Mouse (Mus musculus): Measurements from ENCODE around the gene Pla2g5. TPM values are rescaled to one million over a fixed set of nuclear protein-coding genes. Genes with fewer than 3 reads are reported as not detected.

Gene Pla2g5
- total and polyA plus RNA-seq, 2 experiments from 2014 or later, result 6.2 to 9.2 TPM

DNA sequence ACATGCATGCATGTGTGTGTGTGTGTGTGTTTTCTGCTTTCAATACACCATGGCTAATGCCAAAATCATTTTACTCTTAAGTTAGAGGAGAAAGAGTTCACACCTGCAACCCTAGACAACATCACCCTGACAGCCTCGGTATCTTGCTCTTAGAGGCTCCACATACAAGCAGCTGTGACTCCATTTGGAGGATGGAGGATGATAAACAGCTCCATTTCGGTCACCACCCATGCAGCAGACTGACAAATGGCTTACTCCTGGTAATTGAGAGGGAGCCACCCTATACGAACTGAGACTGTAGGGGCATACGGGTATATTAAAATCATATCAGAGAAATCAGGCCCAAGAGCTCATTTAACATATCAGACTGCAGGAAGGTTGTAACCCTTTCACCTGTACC, 74.9 kb downstream of the Pla2g5 start:
- 67% methylated on average over 4 of the region's 4 CpGs for WGBS
- no peak for TF ChIP-seq EP300 (IDR thresholded peaks at IDR 0.05; ENCODE audit: low read depth)
- no peak for TF ChIP-seq CTCF (IDR thresholded peaks at IDR 0.05; ENCODE audit: low read depth)
- no peak overlapping the region for H3K4me3 ChIP-seq (ENCODE audit: low read depth, low read length)

DNA sequence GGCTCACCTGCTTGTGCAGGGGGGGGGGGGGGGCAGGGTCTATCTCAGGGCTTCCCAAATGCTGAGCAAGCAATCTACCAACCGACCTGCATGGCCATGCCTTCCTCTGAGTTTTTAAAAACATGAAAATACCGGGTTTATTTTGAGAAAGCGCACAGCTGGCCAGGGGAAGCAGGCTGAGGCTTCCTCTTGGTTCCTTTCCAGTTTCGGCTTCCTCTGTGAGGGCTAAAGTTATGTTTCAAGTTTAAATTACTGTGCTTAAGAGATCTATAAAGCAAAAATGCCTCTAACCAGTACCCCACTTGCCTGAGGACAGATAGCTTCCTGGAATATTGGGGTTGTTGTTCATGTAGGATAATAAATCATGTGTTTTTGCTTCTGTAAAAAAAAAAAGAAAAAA, 77.1 kb downstream of the Pla2g5 start:
- no peak overlapping the region for H3K4me3 ChIP-seq (ENCODE audit: low read depth, low read length)
- no peaks in the 10 kb centered on the region for H3K4me1 ChIP-seq (ENCODE audit: control insufficient read depth, insufficient read depth)
- no peak overlapping the region for H3K9ac ChIP-seq (replicated peaks; ENCODE audit: low read depth, low read length)
- no peak overlapping the region for H3K4me2 ChIP-seq (ENCODE audit: low read depth, low read length)
- DNase-seq (ENCODE audit: low spot score) (no peak), ATAC-seq (ENCODE audit: insufficient read depth, low read depth) (no peak)
- no peak for TF ChIP-seq CTCF (IDR thresholded peaks at IDR 0.05; ENCODE audit: low read depth)
- no peak for TF ChIP-seq EP300 (IDR thresholded peaks at IDR 0.05; ENCODE audit: low read depth)
- H3K9me3 ChIP-seq (replicated peaks; ENCODE audit: control insufficient read depth, low read length), result no peaks in the 10 kb centered on the region
- 39% methylated on average over 4 of the region's 4 CpGs for WGBS
- H3K27me3 ChIP-seq (ENCODE audit: control insufficient read depth, insufficient read depth, low read length), result peaks cover 25% of the 10 kb centered on the region
- H3K27ac ChIP-seq (ENCODE audit: low read depth), result no peak overlapping the region
- H3K36me3 ChIP-seq (replicated peaks; ENCODE audit: control insufficient read depth, insufficient read depth, low read length), result no peaks in the 10 kb centered on the region

More for the DNA sequence above, 74.9 kb downstream of the Pla2g5 start:
- H3K4me2 ChIP-seq (ENCODE audit: low read depth, low read length), result no peak overlapping the region
- no peak overlapping the region for H3K27ac ChIP-seq (ENCODE audit: low read depth)
- H3K36me3 ChIP-seq (replicated peaks; ENCODE audit: control insufficient read depth, insufficient read depth, low read length), result no peaks in the 10 kb centered on the region
- DNase-seq (ENCODE audit: low spot score), result no peak
- H3K4me1 ChIP-seq (ENCODE audit: control insufficient read depth, insufficient read depth), result no peaks in the 10 kb centered on the region
- no peak for ATAC-seq (ENCODE audit: insufficient read depth, low read depth)
- no peaks in the 10 kb centered on the region for H3K9me3 ChIP-seq (replicated peaks; ENCODE audit: control insufficient read depth, low read length)
- H3K9ac ChIP-seq (replicated peaks; ENCODE audit: low read depth, low read length), result no peak overlapping the region
- peaks cover 29% of the 10 kb centered on the region for H3K27me3 ChIP-seq (ENCODE audit: control insufficient read depth, insufficient read depth, low read length)

DNA sequence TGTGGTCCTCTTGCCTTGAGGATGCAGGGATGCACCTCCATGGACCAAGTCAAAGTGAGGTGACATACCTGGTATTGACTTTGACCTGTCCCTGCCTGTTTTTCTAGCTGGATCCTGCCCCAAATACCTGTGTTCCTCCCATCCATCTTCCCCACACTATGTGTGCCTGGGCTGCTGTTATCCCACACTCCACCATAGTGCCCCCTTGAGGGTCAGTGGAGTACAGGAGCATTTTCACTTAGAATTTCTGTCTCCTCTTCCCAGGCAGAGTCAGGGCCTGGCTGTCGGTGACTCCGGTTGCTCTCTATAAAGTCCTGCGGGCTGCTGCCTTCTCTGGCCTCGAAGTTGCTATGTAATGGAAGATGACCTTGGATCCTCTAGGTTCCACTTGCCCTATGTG, 77.6 kb downstream of the Pla2g5 start:
- 46% methylated on average over 4 of the region's 4 CpGs for WGBS
- DNase-seq (ENCODE audit: low spot score) (no peak), ATAC-seq (ENCODE audit: insufficient read depth, low read depth) (no peak)
- no peak overlapping the region for H3K4me3 ChIP-seq (ENCODE audit: low read depth, low read length)
- no peaks in the 10 kb centered on the region for H3K4me1 ChIP-seq (ENCODE audit: control insufficient read depth, insufficient read depth)
- TF ChIP-seq EP300 (IDR thresholded peaks at IDR 0.05; ENCODE audit: low read depth), result no peak
- TF ChIP-seq CTCF (IDR thresholded peaks at IDR 0.05; ENCODE audit: low read depth), result no peak; the same call in 1 of the 2 replicates
- peaks cover 23% of the 10 kb centered on the region for H3K27me3 ChIP-seq (ENCODE audit: control insufficient read depth, insufficient read depth, low read length)
- H3K9ac ChIP-seq (replicated peaks; ENCODE audit: low read depth, low read length), result no peak overlapping the region
- H3K36me3 ChIP-seq (replicated peaks; ENCODE audit: control insufficient read depth, insufficient read depth, low read length), result no peaks in the 10 kb centered on the region
- H3K27ac ChIP-seq (ENCODE audit: low read depth), result no peak overlapping the region
- no peaks in the 10 kb centered on the region for H3K9me3 ChIP-seq (replicated peaks; ENCODE audit: control insufficient read depth, low read length)
- H3K4me2 ChIP-seq (ENCODE audit: low read depth, low read length), result no peak overlapping the region

DNA sequence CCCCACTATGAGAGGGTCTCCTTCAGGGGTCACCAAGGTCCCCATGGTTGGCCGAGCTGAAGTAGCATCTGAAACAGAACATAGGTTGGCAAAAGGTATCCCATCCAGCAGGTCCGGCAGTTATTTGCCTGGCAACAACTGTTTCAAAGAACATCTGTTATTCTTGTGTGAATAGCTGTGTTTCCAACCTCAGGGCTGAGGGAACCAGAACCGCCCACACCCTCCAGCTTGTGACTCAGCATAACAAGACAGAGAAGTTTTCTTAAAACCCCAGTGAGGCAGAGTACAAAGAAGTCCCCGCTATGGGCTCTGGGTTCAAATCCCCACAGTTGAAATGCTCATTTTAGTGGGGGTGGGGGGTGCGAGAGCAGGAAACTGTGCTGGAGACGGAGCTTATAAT, 81.2 kb downstream of the Pla2g5 start:
- H3K9me3 ChIP-seq (replicated peaks; ENCODE audit: control insufficient read depth, low read length), result no peaks in the 10 kb centered on the region
- H3K4me3 ChIP-seq (ENCODE audit: low read depth, low read length), result no peak overlapping the region
- H3K27ac ChIP-seq (ENCODE audit: low read depth), result no peak overlapping the region
- no peak for ATAC-seq (ENCODE audit: insufficient read depth, low read depth)
- WGBS, result 80% methylated on average over 6 of the region's 6 CpGs
- H3K9ac ChIP-seq (replicated peaks; ENCODE audit: low read depth, low read length), result no peak overlapping the region
- H3K27me3 ChIP-seq (ENCODE audit: control insufficient read depth, insufficient read depth, low read length), result peaks cover 25% of the 10 kb centered on the region; the same call in 1 of the 2 replicates
- H3K4me2 ChIP-seq (ENCODE audit: low read depth, low read length), result no peak overlapping the region
- H3K4me1 ChIP-seq (ENCODE audit: control insufficient read depth, insufficient read depth), result no peaks in the 10 kb centered on the region
- no peak for TF ChIP-seq EP300 (IDR thresholded peaks at IDR 0.05; ENCODE audit: low read depth)
- TF ChIP-seq CTCF (IDR thresholded peaks at IDR 0.05; ENCODE audit: low read depth), result no peak
- no peaks in the 10 kb centered on the region for H3K36me3 ChIP-seq (replicated peaks; ENCODE audit: control insufficient read depth, insufficient read depth, low read length)
- DNase-seq (ENCODE audit: low spot score), result no peak

DNA sequence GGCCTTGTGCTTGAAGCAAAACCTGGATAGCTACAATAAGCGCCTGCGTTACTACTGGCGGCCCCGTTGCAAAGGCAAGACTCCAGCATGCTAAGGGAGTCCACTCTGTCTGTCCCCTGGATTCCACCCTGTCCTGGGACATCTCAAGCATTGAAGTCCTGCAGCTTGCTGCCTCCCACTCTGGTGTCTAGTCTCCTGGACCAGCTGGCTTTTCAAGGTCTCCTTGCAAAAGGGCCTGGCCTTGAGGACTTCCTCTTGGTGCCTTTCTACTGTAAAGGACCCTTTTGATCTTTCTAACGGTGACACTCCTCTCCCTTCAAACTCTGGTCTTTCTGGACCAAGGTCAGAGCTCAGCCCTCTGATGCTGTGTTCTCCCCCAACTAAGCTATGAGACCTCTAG, 83.0 kb downstream of the Pla2g5 start:
- H3K27me3 ChIP-seq (ENCODE audit: control insufficient read depth, insufficient read depth, low read length), result peaks cover 25% of the 10 kb centered on the region; the same call in 1 of the 2 replicates
- no peaks in the 10 kb centered on the region for H3K9me3 ChIP-seq (replicated peaks; ENCODE audit: control insufficient read depth, low read length)
- no peaks in the 10 kb centered on the region for H3K4me1 ChIP-seq (ENCODE audit: control insufficient read depth, insufficient read depth)
- ATAC-seq (ENCODE audit: insufficient read depth, low read depth) (no peak), DNase-seq (ENCODE audit: low spot score) (no peak)
- H3K36me3 ChIP-seq (replicated peaks; ENCODE audit: control insufficient read depth, insufficient read depth, low read length), result no peaks in the 10 kb centered on the region
- no peak for TF ChIP-seq CTCF (IDR thresholded peaks at IDR 0.05; ENCODE audit: low read depth)
- no peak for TF ChIP-seq EP300 (IDR thresholded peaks at IDR 0.05; ENCODE audit: low read depth)
- 75% methylated on average over 5 of the region's 5 CpGs for WGBS
- H3K4me2 ChIP-seq (ENCODE audit: low read depth, low read length), result no peak overlapping the region
- no peak overlapping the region for H3K9ac ChIP-seq (replicated peaks; ENCODE audit: low read depth, low read length)
- no peak overlapping the region for H3K27ac ChIP-seq (ENCODE audit: low read depth)
- H3K4me3 ChIP-seq (ENCODE audit: low read depth, low read length), result no peak overlapping the region
